Mouse (Mus musculus): Measurements from ENCODE around the gene Zc3hav1. TPM values are rescaled to one million over a fixed set of nuclear protein-coding genes. Genes with fewer than 3 reads are reported as not detected.
A peak's percentile ranks its signal among the peaks of the same experiment; 100 is the strongest.

Zc3hav1 gene
- total RNA-seq, 1 experiment, result 20.6 TPM

DNA sequence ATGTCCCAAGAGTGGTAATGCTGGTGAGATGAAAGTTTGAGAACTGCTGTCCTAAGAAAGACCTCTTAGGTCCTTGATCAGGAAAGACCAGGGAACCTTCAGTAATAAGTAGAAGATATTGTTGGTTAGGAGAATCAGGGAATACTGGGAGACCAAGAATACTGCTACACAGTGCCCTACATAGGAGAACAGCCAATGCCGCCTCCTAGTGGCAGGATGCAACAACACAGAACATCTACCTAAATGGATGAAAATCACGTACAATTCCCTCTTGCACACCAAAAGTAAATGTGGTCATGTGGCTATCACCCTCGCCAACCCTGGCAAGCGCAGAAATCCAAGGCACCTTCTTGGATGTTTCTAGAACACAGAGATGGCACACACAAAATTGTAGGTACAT, 27.8 kb downstream of the Zc3hav1 start:
- DNase-seq (ENCODE audit: low read depth, low spot score), result peak; percentile 47
- H3K4me1 ChIP-seq (ENCODE audit: control insufficient read depth in 2 of 2, insufficient read depth in 2 of 2, low read length in 2 of 2, poor library complexity in 1 of 2), result no peaks in the 10 kb centered on the region
- H3K36me3 ChIP-seq (ENCODE audit: control insufficient read depth, insufficient read depth, low read length, poor library complexity, severe bottlenecking), result peaks cover 1% of the 10 kb centered on the region
- H3K27ac ChIP-seq (ENCODE audit: insufficient read depth, low read depth, low read length, poor library complexity, severe bottlenecking), result no peak overlapping the region
- H3K9me3 ChIP-seq (ENCODE audit: control insufficient read depth, insufficient read depth, low read depth, low read length), result no peaks in the 10 kb centered on the region
- in situ Hi-C loops (cut with MboI; ENCODE audit: low sequenced_read_pairs in 2 of 2, unreplicated experiment in 2 of 2), result no loop called here
- TF ChIP-seq ZNF384 (IDR thresholded peaks at IDR 0.05; ENCODE audit: low read depth, low read length), result no peak
- TF ChIP-seq HCFC1 (IDR thresholded peaks at IDR 0.05; ENCODE audit: borderline replicate concordance, insufficient read depth, low read length), result no peak
- no peak for TF ChIP-seq ZC3H11A (IDR thresholded peaks at IDR 0.05; ENCODE audit: borderline replicate concordance, low read depth, low read length)
- TF ChIP-seq MAFK (IDR thresholded peaks at IDR 0.05; ENCODE audit: insufficient read depth, low read depth, low read length), result no peak
- no peak for TF ChIP-seq CHD2 (IDR thresholded peaks at IDR 0.05; ENCODE audit: low read depth, low read length)
- no peak overlapping the region for H3K9ac ChIP-seq (ENCODE audit: insufficient read depth, low read depth, low read length, poor library complexity, severe bottlenecking)
- no peak overlapping the region for H3K4me3 ChIP-seq (ENCODE audit: insufficient read depth in 1 of 2, low read depth in 1 of 2, low read length in 2 of 2, poor library complexity in 1 of 2, severe bottlenecking in 1 of 2)

- no peak overlapping the region for H3K4me3 ChIP-seq (ENCODE audit: insufficient read depth in 1 of 2, low read depth in 1 of 2, low read length in 2 of 2, poor library complexity in 1 of 2, severe bottlenecking in 1 of 2)
- TF ChIP-seq ZC3H11A (IDR thresholded peaks at IDR 0.05; ENCODE audit: borderline replicate concordance, low read depth, low read length), result no peak
- TF ChIP-seq ZNF384 (IDR thresholded peaks at IDR 0.05; ENCODE audit: low read depth, low read length), result no peak
- TF ChIP-seq HCFC1 (IDR thresholded peaks at IDR 0.05; ENCODE audit: borderline replicate concordance, insufficient read depth, low read length), result no peak
- no peak for TF ChIP-seq CHD2 (IDR thresholded peaks at IDR 0.05; ENCODE audit: low read depth, low read length)
- TF ChIP-seq MAFK (IDR thresholded peaks at IDR 0.05; ENCODE audit: insufficient read depth, low read depth, low read length), result no peak
- peaks cover 4% of the 10 kb centered on the region for H3K36me3 ChIP-seq (ENCODE audit: control insufficient read depth, insufficient read depth, low read length, poor library complexity, severe bottlenecking)
- H3K9me3 ChIP-seq (ENCODE audit: control insufficient read depth, insufficient read depth, low read depth, low read length), result no peaks in the 10 kb centered on the region
- H3K4me1 ChIP-seq (ENCODE audit: control insufficient read depth in 2 of 2, insufficient read depth in 2 of 2, low read length in 2 of 2, poor library complexity in 1 of 2), result peaks cover 0 to 4% of the 10 kb centered on the region in 2 experiments; a peak in 1 of 4 replicates
- DNase-seq (ENCODE audit: low read depth, low spot score), result no peak
- in situ Hi-C loops (cut with MboI; ENCODE audit: low sequenced_read_pairs in 2 of 2, unreplicated experiment in 2 of 2), result no loop called here
- no peak overlapping the region for H3K27ac ChIP-seq (ENCODE audit: insufficient read depth, low read depth, low read length, poor library complexity, severe bottlenecking)
- no peak overlapping the region for H3K9ac ChIP-seq (ENCODE audit: insufficient read depth, low read depth, low read length, poor library complexity, severe bottlenecking)
Measured at GRCm38 (mm10) chr6:38320621-38321020, 33.8 kb downstream of the Zc3hav1 start.

DNA sequence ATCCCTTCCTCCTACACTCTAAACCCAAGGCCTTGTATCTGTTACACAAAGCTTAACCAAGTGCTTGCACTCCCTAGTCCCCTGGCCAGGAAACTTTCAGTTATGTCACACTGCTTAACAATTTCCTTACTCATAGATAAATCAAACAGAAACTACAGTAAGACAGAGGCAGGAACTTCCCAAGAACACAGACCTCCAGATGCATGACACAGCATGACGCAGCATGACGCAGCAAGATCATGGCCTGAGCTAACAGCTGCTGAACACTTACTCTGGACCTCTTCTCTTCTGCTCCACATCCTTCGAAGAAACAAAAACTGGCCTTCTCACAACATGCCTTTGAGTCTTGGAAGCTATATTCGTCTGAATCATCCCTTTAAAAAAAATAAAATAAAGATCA, 38.4 kb downstream of the Zc3hav1 start:
- no peak for DNase-seq (ENCODE audit: low read depth, low spot score)
- peaks cover 1% of the 10 kb centered on the region for H3K36me3 ChIP-seq (ENCODE audit: control insufficient read depth, insufficient read depth, low read length, poor library complexity, severe bottlenecking)
- TF ChIP-seq CHD2 (IDR thresholded peaks at IDR 0.05; ENCODE audit: low read depth, low read length) (no peak), MAFK (IDR thresholded peaks at IDR 0.05; ENCODE audit: insufficient read depth, low read depth, low read length) (peak; percentile 80), ZC3H11A (IDR thresholded peaks at IDR 0.05; ENCODE audit: borderline replicate concordance, low read depth, low read length) (no peak), HCFC1 (IDR thresholded peaks at IDR 0.05; ENCODE audit: borderline replicate concordance, insufficient read depth, low read length) (no peak)
- H3K4me1 ChIP-seq (ENCODE audit: control insufficient read depth in 2 of 2, insufficient read depth in 2 of 2, low read length in 2 of 2, poor library complexity in 1 of 2), result peaks cover 0 to 9% of the 10 kb centered on the region in 2 experiments; a peak in 1 of 4 replicates
- in situ Hi-C loops (cut with MboI; ENCODE audit: low sequenced_read_pairs in 2 of 2, unreplicated experiment in 2 of 2), result no loop called here
- H3K4me3 ChIP-seq (ENCODE audit: insufficient read depth in 1 of 2, low read depth in 1 of 2, low read length in 2 of 2, poor library complexity in 1 of 2, severe bottlenecking in 1 of 2), result no peak overlapping the region
- no peak overlapping the region for H3K27ac ChIP-seq (ENCODE audit: insufficient read depth, low read depth, low read length, poor library complexity, severe bottlenecking)
- H3K9ac ChIP-seq (ENCODE audit: insufficient read depth, low read depth, low read length, poor library complexity, severe bottlenecking), result no peak overlapping the region
- no peaks in the 10 kb centered on the region for H3K9me3 ChIP-seq (ENCODE audit: control insufficient read depth, insufficient read depth, low read depth, low read length)

- Histone ChIP-seq H3K4me1 (ENCODE audit: control insufficient read depth in 2 of 2, insufficient read depth in 2 of 2, low read length in 2 of 2, poor library complexity in 1 of 2) (peaks cover 0 to 2% of the 10 kb centered on the region in 2 experiments; a peak in 1 of 4 replicates), H3K9ac (ENCODE audit: insufficient read depth, low read depth, low read length, poor library complexity, severe bottlenecking) (no peak overlapping the region), H3K4me3 (ENCODE audit: insufficient read depth in 1 of 2, low read depth in 1 of 2, low read length in 2 of 2, poor library complexity in 1 of 2, severe bottlenecking in 1 of 2) (no peak overlapping the region), H3K27ac (ENCODE audit: insufficient read depth, low read depth, low read length, poor library complexity, severe bottlenecking) (no peak overlapping the region), H3K9me3 (ENCODE audit: control insufficient read depth, insufficient read depth, low read depth, low read length) (no peaks in the 10 kb centered on the region), H3K36me3 (ENCODE audit: control insufficient read depth, insufficient read depth, low read length, poor library complexity, severe bottlenecking) (no peaks in the 10 kb centered on the region; the same call in 1 of the 2 replicates)
- in situ Hi-C loops (cut with MboI; ENCODE audit: low sequenced_read_pairs in 2 of 2, unreplicated experiment in 2 of 2), result no loop called here
- no peak for TF ChIP-seq MAFK (IDR thresholded peaks at IDR 0.05; ENCODE audit: insufficient read depth, low read depth, low read length)
- TF ChIP-seq ZC3H11A (IDR thresholded peaks at IDR 0.05; ENCODE audit: borderline replicate concordance, low read depth, low read length), result no peak
- TF ChIP-seq ZNF384 (IDR thresholded peaks at IDR 0.05; ENCODE audit: low read depth, low read length), result no peak
- TF ChIP-seq CHD2 (IDR thresholded peaks at IDR 0.05; ENCODE audit: low read depth, low read length), result no peak
- TF ChIP-seq HCFC1 (IDR thresholded peaks at IDR 0.05; ENCODE audit: borderline replicate concordance, insufficient read depth, low read length), result no peak
- no peak for DNase-seq (ENCODE audit: low read depth, low spot score)
Measured at GRCm38 (mm10) chr6:38309741-38310140, 44.7 kb downstream of the Zc3hav1 start.

DNA sequence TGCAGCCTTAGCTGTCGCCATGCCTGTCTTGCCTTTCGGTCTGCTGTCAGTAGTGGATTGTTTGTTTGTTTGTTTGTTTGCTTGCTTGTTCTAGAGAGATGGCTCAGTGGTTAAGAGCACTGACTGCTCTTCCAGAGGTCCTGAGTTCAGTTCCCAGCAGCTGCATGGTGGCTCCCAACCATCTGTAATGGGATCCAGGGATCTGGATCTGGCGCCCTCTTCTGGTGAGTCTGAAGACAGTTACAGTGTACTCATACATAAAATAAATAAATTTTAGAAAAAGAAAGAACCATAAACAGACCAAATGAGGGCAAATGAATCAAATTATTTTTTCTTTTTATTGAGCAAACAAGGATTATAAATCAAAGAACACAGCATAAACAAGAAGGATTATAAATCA, 49.4 kb downstream of the Zc3hav1 start:
- Histone ChIP-seq H3K9ac (ENCODE audit: insufficient read depth, low read depth, low read length, poor library complexity, severe bottlenecking) (no peak overlapping the region), H3K27ac (ENCODE audit: insufficient read depth, low read depth, low read length, poor library complexity, severe bottlenecking) (no peak overlapping the region), H3K9me3 (ENCODE audit: control insufficient read depth, insufficient read depth, low read depth, low read length) (no peaks in the 10 kb centered on the region), H3K36me3 (ENCODE audit: control insufficient read depth, insufficient read depth, low read length, poor library complexity, severe bottlenecking) (no peaks in the 10 kb centered on the region), H3K4me3 (ENCODE audit: insufficient read depth in 1 of 2, low read depth in 1 of 2, low read length in 2 of 2, poor library complexity in 1 of 2, severe bottlenecking in 1 of 2) (no peak overlapping the region), H3K4me1 (ENCODE audit: control insufficient read depth in 2 of 2, insufficient read depth in 2 of 2, low read length in 2 of 2, poor library complexity in 1 of 2) (no peaks in the 10 kb centered on the region)
- DNase-seq (ENCODE audit: low read depth, low spot score), result peak; percentile 30
- TF ChIP-seq ZC3H11A (IDR thresholded peaks at IDR 0.05; ENCODE audit: borderline replicate concordance, low read depth, low read length) (no peak), MAFK (IDR thresholded peaks at IDR 0.05; ENCODE audit: insufficient read depth, low read depth, low read length) (no peak), CHD2 (IDR thresholded peaks at IDR 0.05; ENCODE audit: low read depth, low read length) (no peak), HCFC1 (IDR thresholded peaks at IDR 0.05; ENCODE audit: borderline replicate concordance, insufficient read depth, low read length) (no peak), ZNF384 (IDR thresholded peaks at IDR 0.05; ENCODE audit: low read depth, low read length) (no peak)
- in situ Hi-C loops (cut with MboI; ENCODE audit: low sequenced_read_pairs in 2 of 2, unreplicated experiment in 2 of 2), result no loop called here
